Mouse (Mus musculus) embryonic fibroblast, embryonic 13.5 days (primary cell): Measurements from ENCODE around the gene Kirrel3. TPM values are rescaled to one million over a fixed set of nuclear protein-coding genes. Genes with fewer than 3 reads are reported as not detected.

Experiments used
- H3K27ac ChIP-seq: 2 replicates; pipeline ENCODE4 v1.5.1; 2012; ENCODE audit warnings: low read length, control low read depth, inconsistent platforms; ENCODE audit not compliant: insufficient read depth
- H3K4me1 ChIP-seq: 2 replicates; pipeline ENCODE4 v1.6.1; 2011; ENCODE audit warnings: low read length; ENCODE audit not compliant: control insufficient read depth, insufficient read depth
- H3K4me3 ChIP-seq: 2 replicates; pipeline ENCODE4 v1.5.1; 2011; ENCODE audit warnings: mild to moderate bottlenecking, control low read depth, low read length; ENCODE audit not compliant: insufficient read depth
- CTCF ChIP-seq: IDR thresholded peaks from 2 replicates; pipeline ENCODE4 v1.5.1; 2011; ENCODE audit warnings: mild to moderate bottlenecking, control low read depth, low read length, moderate library complexity, borderline replicate concordance; ENCODE audit not compliant: insufficient read depth
- POLR2A ChIP-seq: IDR thresholded peaks from 2 replicates; pipeline ENCODE4 v1.6.1; 2011; ENCODE audit warnings: low read depth, mild to moderate bottlenecking, control low read depth, low read length, moderate library complexity
- polyA plus RNA-seq: library from polyadenylated mRNA; stranded (reverse); fragments of >200 nt; gene quantifications from 2 replicates; pipeline ENCODE4 v1.2.4, GENCODE M21; 2011; ENCODE audit warnings: low read depth; ENCODE audit not compliant: missing spikeins, insufficient read length

The Kirrel3 gene
- polyA plus RNA-seq, 1 experiment = 0.97 TPM

GRCm38 (mm10) chr9:34589799-34590198 is 104.1 kb downstream of the Kirrel3 start:
- Histone ChIP-seq H3K4me3 (no peak overlapping the region), H3K4me1 (no peaks in the 10 kb centered on the region), H3K27ac (no peak overlapping the region)
- no peak for TF ChIP-seq POLR2A
- no peak for TF ChIP-seq CTCF

- Histone ChIP-seq H3K4me3 (no peak overlapping the region), H3K27ac (no peak overlapping the region), H3K4me1 (no peaks in the 10 kb centered on the region)
- TF ChIP-seq POLR2A = no peak
- TF ChIP-seq CTCF = no peak
Observed at GRCm38 (mm10) chr9:34592073-34592610, 106.4 kb downstream of the Kirrel3 start.

GRCm38 (mm10) chr9:34593889-34594288 is 108.2 kb downstream of the Kirrel3 start:
- H3K4me1 ChIP-seq = no peaks in the 10 kb centered on the region
- no peak overlapping the region for H3K4me3 ChIP-seq
- no peak for TF ChIP-seq POLR2A
- no peak for TF ChIP-seq CTCF
- H3K27ac ChIP-seq = no peak overlapping the region

- H3K4me1 ChIP-seq = no peaks in the 10 kb centered on the region
- H3K27ac ChIP-seq = no peak overlapping the region
- no peak overlapping the region for H3K4me3 ChIP-seq
- TF ChIP-seq CTCF = no peak
- no peak for TF ChIP-seq POLR2A
Observed at GRCm38 (mm10) chr9:34600326-34600725, 114.6 kb downstream of the Kirrel3 start.

GRCm38 (mm10) chr9:34603750-34604149 is 118.1 kb downstream of the Kirrel3 start:
- no peak for TF ChIP-seq CTCF
- TF ChIP-seq POLR2A = no peak
- no peak overlapping the region for H3K4me3 ChIP-seq
- H3K27ac ChIP-seq = no peak overlapping the region
- no peaks in the 10 kb centered on the region for H3K4me1 ChIP-seq

GRCm38 (mm10) chr9:34604931-34605330 is 119.2 kb downstream of the Kirrel3 start:
- no peak overlapping the region for H3K4me3 ChIP-seq
- H3K27ac ChIP-seq = no peak overlapping the region
- no peaks in the 10 kb centered on the region for H3K4me1 ChIP-seq
- TF ChIP-seq CTCF (no peak), POLR2A (no peak)

GRCm38 (mm10) chr9:34605486-34605885 is 119.8 kb downstream of the Kirrel3 start:
- H3K4me1 ChIP-seq = no peaks in the 10 kb centered on the region
- H3K27ac ChIP-seq = no peak overlapping the region
- TF ChIP-seq CTCF (no peak), POLR2A (no peak)
- no peak overlapping the region for H3K4me3 ChIP-seq

GRCm38 (mm10) chr9:34607976-34608375 is 122.3 kb downstream of the Kirrel3 start:
- no peaks in the 10 kb centered on the region for H3K4me1 ChIP-seq
- TF ChIP-seq CTCF (no peak), POLR2A (no peak)
- H3K4me3 ChIP-seq = no peak overlapping the region
- no peak overlapping the region for H3K27ac ChIP-seq

GRCm38 (mm10) chr9:34612886-34613769 is 127.4 kb downstream of the Kirrel3 start:
- H3K27ac ChIP-seq = no peak overlapping the region
- no peak overlapping the region for H3K4me3 ChIP-seq
- TF ChIP-seq CTCF (no peak), POLR2A (no peak)
- H3K4me1 ChIP-seq = no peaks in the 10 kb centered on the region

- TF ChIP-seq CTCF (no peak), POLR2A (no peak)
- Histone ChIP-seq H3K4me3 (no peak overlapping the region), H3K4me1 (no peaks in the 10 kb centered on the region), H3K27ac (no peak overlapping the region)
Observed at GRCm38 (mm10) chr9:34618099-34618498, 132.4 kb downstream of the Kirrel3 start.
